10 mouse cellular contexts compared by ENCODE assay signal in the genomic region with DNA sequence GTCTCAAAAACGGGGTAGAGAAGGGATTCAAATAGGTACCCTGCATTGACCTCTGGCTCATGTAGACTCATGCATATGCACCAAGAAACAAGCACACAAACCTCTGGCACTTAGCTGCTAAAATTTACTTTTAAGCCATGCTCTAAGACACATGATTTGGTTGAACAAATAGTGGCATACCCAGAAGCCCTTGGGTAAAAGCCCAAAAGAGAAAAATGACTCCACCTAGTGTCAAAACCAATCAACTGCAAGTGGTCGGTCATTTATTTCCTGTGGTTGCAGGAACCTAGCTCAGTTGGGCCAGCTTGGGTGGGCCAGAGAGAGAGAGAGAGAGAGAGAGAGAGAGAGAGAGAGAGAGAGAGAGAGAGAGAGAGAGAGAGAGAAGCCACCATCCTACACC.
DNase-seq lines count a peak whose midpoint lies in the region; ATAC-seq lines count a peak whose summit lies in the region.
"Had no signal": no experiment of that assay in that cellular context is flagged by ENCODE, and none has a peak within 500 bp of the region (broad histone marks: within the 10 kb centered on the region; RNA-seq: fewer than 3 reads in every experiment).

No protein-coding gene starts in this region.

- peaks cover 55% of the 10 kb centered on the region for H3K4me1 ChIP-seq in kidney, embryonic 16.5 days (ENCODE audit: insufficient read depth, low read length)
- H3K4me1 ChIP-seq in intestine, embryonic 15.5 days (replicated peaks), result peaks cover 23% of the 10 kb centered on the region

- H3K27ac ChIP-seq in kidney, embryonic 16.5 days (ENCODE audit: low read length), result peak overlapping the region; percentile 78
- H3K27ac ChIP-seq in intestine, embryonic 15.5 days, result 0 out of 2 replicates have a peak overlapping the region, but pooled peaks have one; percentile 66

- H3K36me3 ChIP-seq in kidney, embryonic 16.5 days (ENCODE audit: insufficient read depth, low read length), result no peaks in the 10 kb centered on the region
- no peaks in the 10 kb centered on the region for H3K36me3 ChIP-seq in intestine, embryonic 15.5 days

- no peak overlapping the region for H3K9ac ChIP-seq in kidney, embryonic 16.5 days (replicated peaks; ENCODE audit: low read length)
- no peak overlapping the region for H3K9ac ChIP-seq in intestine, embryonic 15.5 days

- no peak for DNase-seq in kidney, postnatal 4 days
- peak; percentile 55 for DNase-seq in 416B (ENCODE audit: low read depth)
- no peak for DNase-seq in cerebellum, adult 9-10 months
- DNase-seq in cerebellum, adult 11-12 months, result no peak
- DNase-seq in frontal cortex, postnatal 10 days (ENCODE audit: low spot score in 2 of 2), result no peak
- DNase-seq: cerebellum, adult 8-10 months; gastrocnemius, postnatal 10 days had no signal

- no peaks in the 10 kb centered on the region for H3K27me3 ChIP-seq in kidney, embryonic 16.5 days (ENCODE audit: insufficient read depth, low read length)
- no peaks in the 10 kb centered on the region for H3K27me3 ChIP-seq in intestine, embryonic 15.5 days (replicated peaks)

- 75% methylated on average over 2 of the region's 2 CpGs for WGBS in kidney, embryonic 16.5 days
- 68% methylated on average over 2 of the region's 2 CpGs for WGBS in intestine, embryonic 15.5 days

- H3K4me2 ChIP-seq in kidney, embryonic 16.5 days (replicated peaks; ENCODE audit: low read depth, low read length), result no peak overlapping the region
- H3K4me2 ChIP-seq in intestine, embryonic 15.5 days (replicated peaks), result no peak overlapping the region

- H3K4me3 ChIP-seq in kidney, embryonic 16.5 days (ENCODE audit: low read length), result no peak overlapping the region
- H3K4me3 ChIP-seq in intestine, embryonic 15.5 days (replicated peaks), result no peak overlapping the region

- H3K9me3 ChIP-seq in kidney, embryonic 16.5 days (ENCODE audit: low read length), result no peaks in the 10 kb centered on the region
- H3K9me3 ChIP-seq in intestine, embryonic 15.5 days, result no peaks in the 10 kb centered on the region

- no peak for ATAC-seq in kidney, embryonic 16.5 days (ENCODE audit: low FRiP score, low TSS enrichment)
- peak; percentile 57 for ATAC-seq in CD4-positive, CD25-positive, alpha-beta regulatory T cell, adult 4 months
- no peak for ATAC-seq in intestine, embryonic 15.5 days
